Mouse (Mus musculus): Measurements from ENCODE around the gene Myh3.

DNA sequence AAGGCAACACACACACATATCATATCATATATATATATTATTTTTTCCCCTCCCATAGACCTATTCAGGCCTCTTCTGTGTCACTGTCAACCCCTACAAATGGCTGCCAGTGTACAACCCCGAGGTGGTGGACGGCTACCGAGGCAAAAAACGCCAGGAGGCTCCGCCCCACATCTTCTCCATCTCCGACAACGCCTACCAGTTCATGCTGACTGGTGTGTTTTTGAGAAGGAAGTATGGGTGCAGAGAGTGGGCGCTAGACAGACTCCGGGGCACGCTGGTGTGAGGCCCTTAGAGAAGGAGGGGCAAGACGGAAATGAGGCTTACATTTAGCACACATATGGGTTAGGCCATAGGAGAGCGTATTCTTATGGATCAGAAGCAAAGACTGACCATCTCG is 4.7 kb downstream of the Myh3 start:
- no peak for TF ChIP-seq CTCF (IDR thresholded peaks at IDR 0.05; ENCODE audit: borderline replicate concordance, insufficient read depth, low read depth, low read length)
- no peak for TF ChIP-seq POLR2A (IDR thresholded peaks at IDR 0.05; ENCODE audit: borderline replicate concordance, insufficient read depth, low read length)

Data from cerebellum, adult 2 months (tissue).